Mouse (Mus musculus): ENCODE data around the gene Nomo1. TPM values are rescaled to one million over a fixed set of nuclear protein-coding genes. Genes with fewer than 3 reads are reported as not detected.

The Nomo1 gene
- polyA plus RNA-seq, 1 experiment from 2014 or later: 19.9 TPM

- H3K9ac ChIP-seq (replicated peaks): no peak overlapping the region
- peak overlapping the region; percentile 5; the same call in 1 of the 2 replicates for H3K4me3 ChIP-seq (ENCODE audit: low read depth, low read length)
- peak overlapping the region; percentile 40 for H3K4me2 ChIP-seq (ENCODE audit: low read depth, low read length)
- H3K36me3 ChIP-seq (replicated peaks; ENCODE audit: insufficient read depth, low read length): 0 out of 2 replicates have a peak, but pooled peaks cover 2% of the 10 kb centered on the region
- H3K4me1 ChIP-seq (ENCODE audit: insufficient read depth): peaks cover 16% of the 10 kb centered on the region; the same call in 1 of the 2 replicates
- H3K27me3 ChIP-seq (ENCODE audit: insufficient read depth, low read length): no peaks in the 10 kb centered on the region
- TF ChIP-seq EP300 (IDR thresholded peaks at IDR 0.05; ENCODE audit: low read depth) (peak; percentile 45; the same call in 1 of the 2 replicates), CTCF (IDR thresholded peaks at IDR 0.05; ENCODE audit: low read depth) (no peak)
- H3K9me3 ChIP-seq (ENCODE audit: low read length): no peaks in the 10 kb centered on the region
- ATAC-seq (peak; percentile 59), DNase-seq (peak; percentile 63)
- WGBS (ENCODE audit: insufficient replicate concordance): 61% methylated on average over 10 of the region's 10 CpGs
- H3K27ac ChIP-seq (ENCODE audit: low read depth): peak overlapping the region; percentile 93
Observed at GRCm38 (mm10) chr7:46028681-46029080, 4.8 kb upstream of the Nomo1 start.

GRCm38 (mm10) chr7:46029299-46030144 lies 4.0 kb upstream of the Nomo1 start:
- Histone ChIP-seq H3K4me1 (ENCODE audit: insufficient read depth) (peaks cover 21% of the 10 kb centered on the region), H3K9ac (replicated peaks) (peak overlapping the region; percentile 51), H3K27ac (ENCODE audit: low read depth) (peak overlapping the region; percentile 93), H3K9me3 (ENCODE audit: low read length) (no peaks in the 10 kb centered on the region), H3K4me2 (ENCODE audit: low read depth, low read length) (peak overlapping the region; percentile 48), H3K36me3 (replicated peaks; ENCODE audit: insufficient read depth, low read length) (0 out of 2 replicates have a peak, but pooled peaks cover 2% of the 10 kb centered on the region), H3K27me3 (ENCODE audit: insufficient read depth, low read length) (no peaks in the 10 kb centered on the region), H3K4me3 (ENCODE audit: low read depth, low read length) (peak overlapping the region; percentile 22)
- WGBS (ENCODE audit: insufficient replicate concordance): 60% methylated on average over 7 of the region's 9 CpGs
- no peak for DNase-seq
- ATAC-seq: peak; percentile 68
- TF ChIP-seq EP300 (IDR thresholded peaks at IDR 0.05; ENCODE audit: low read depth): no peak
- peak; percentile 20; the same call in 1 of the 2 replicates for TF ChIP-seq CTCF (IDR thresholded peaks at IDR 0.05; ENCODE audit: low read depth)

GRCm38 (mm10) chr7:46030145-46030488 lies 3.4 kb upstream of the Nomo1 start, which contains the start of gene Abcc6:
Gene Abcc6, minus strand, starts transcription at chr7:46030302.
- Histone ChIP-seq H3K36me3 (replicated peaks; ENCODE audit: insufficient read depth, low read length) (0 out of 2 replicates have a peak, but pooled peaks cover 2% of the 10 kb centered on the region), H3K9ac (replicated peaks) (peak within 1 kb of the TSS; percentile 51), H3K27ac (ENCODE audit: low read depth) (peak within 1 kb of the TSS; percentile 93), H3K4me1 (ENCODE audit: insufficient read depth) (peaks cover 26% of the 10 kb centered on the region), H3K4me2 (ENCODE audit: low read depth, low read length) (peak within 1 kb of the TSS; percentile 48), H3K27me3 (ENCODE audit: insufficient read depth, low read length) (no peaks in the 10 kb centered on the region), H3K9me3 (ENCODE audit: low read length) (no peaks in the 10 kb centered on the region), H3K4me3 (ENCODE audit: low read depth, low read length) (peak within 1 kb of the TSS; percentile 22)
- DNase-seq (peak; percentile 74), ATAC-seq (peak; percentile 77)
- TF ChIP-seq CTCF (IDR thresholded peaks at IDR 0.05; ENCODE audit: low read depth) (no peak), EP300 (IDR thresholded peaks at IDR 0.05; ENCODE audit: low read depth) (0 out of 2 replicates have a peak, but pooled peaks have one; percentile 11)
- WGBS (ENCODE audit: insufficient replicate concordance): 26% methylated on average over 11 of the region's 11 CpGs

- H3K9me3 ChIP-seq (ENCODE audit: low read length): no peaks in the 10 kb centered on the region
- peak overlapping the region; percentile 93 for H3K27ac ChIP-seq (ENCODE audit: low read depth)
- ATAC-seq (no peak), DNase-seq (no peak)
- H3K4me1 ChIP-seq (ENCODE audit: insufficient read depth): peaks cover 30% of the 10 kb centered on the region
- 22% methylated on average over 2 of the region's 2 CpGs for WGBS (ENCODE audit: insufficient replicate concordance)
- no peaks in the 10 kb centered on the region for H3K27me3 ChIP-seq (ENCODE audit: insufficient read depth, low read length)
- H3K36me3 ChIP-seq (replicated peaks; ENCODE audit: insufficient read depth, low read length): 0 out of 2 replicates have a peak, but pooled peaks cover 2% of the 10 kb centered on the region
- no peak overlapping the region for H3K9ac ChIP-seq (replicated peaks)
- peak overlapping the region; percentile 48 for H3K4me2 ChIP-seq (ENCODE audit: low read depth, low read length)
- H3K4me3 ChIP-seq (ENCODE audit: low read depth, low read length): no peak overlapping the region
- TF ChIP-seq CTCF (IDR thresholded peaks at IDR 0.05; ENCODE audit: low read depth): no peak
- no peak for TF ChIP-seq EP300 (IDR thresholded peaks at IDR 0.05; ENCODE audit: low read depth)
Observed at GRCm38 (mm10) chr7:46031075-46031474, 2.4 kb upstream of the Nomo1 start.

- Histone ChIP-seq H3K4me1 (ENCODE audit: insufficient read depth) (peaks cover 30% of the 10 kb centered on the region), H3K4me3 (ENCODE audit: low read depth, low read length) (peak overlapping the region; percentile 93), H3K4me2 (ENCODE audit: low read depth, low read length) (peak overlapping the region; percentile 99), H3K36me3 (replicated peaks; ENCODE audit: insufficient read depth, low read length) (peaks cover 7% of the 10 kb centered on the region), H3K9me3 (ENCODE audit: low read length) (no peaks in the 10 kb centered on the region), H3K27ac (ENCODE audit: low read depth) (peak overlapping the region; percentile 35; the same call in 1 of the 2 replicates), H3K9ac (replicated peaks) (peak overlapping the region; percentile 87), H3K27me3 (ENCODE audit: insufficient read depth, low read length) (no peaks in the 10 kb centered on the region)
- TF ChIP-seq CTCF (IDR thresholded peaks at IDR 0.05; ENCODE audit: low read depth) (no peak), EP300 (IDR thresholded peaks at IDR 0.05; ENCODE audit: low read depth) (no peak)
- DNase-seq (no peak), ATAC-seq (peak; percentile 1)
- WGBS (ENCODE audit: insufficient replicate concordance): under 1% methylated on average over 27 of the region's 35 CpGs
Observed at GRCm38 (mm10) chr7:46033870-46034337, 406 bp downstream of the Nomo1 start.

- Histone ChIP-seq H3K27ac (ENCODE audit: low read depth) (no peak overlapping the region), H3K36me3 (replicated peaks; ENCODE audit: insufficient read depth, low read length) (peaks cover 14% of the 10 kb centered on the region), H3K9me3 (ENCODE audit: low read length) (no peaks in the 10 kb centered on the region), H3K27me3 (ENCODE audit: insufficient read depth, low read length) (no peaks in the 10 kb centered on the region), H3K9ac (replicated peaks) (no peak overlapping the region), H3K4me2 (ENCODE audit: low read depth, low read length) (peak overlapping the region; percentile 99), H3K4me3 (ENCODE audit: low read depth, low read length) (peak overlapping the region; percentile 93), H3K4me1 (ENCODE audit: insufficient read depth) (peaks cover 30% of the 10 kb centered on the region)
- ATAC-seq (no peak), DNase-seq (no peak)
- no peak for TF ChIP-seq EP300 (IDR thresholded peaks at IDR 0.05; ENCODE audit: low read depth)
- TF ChIP-seq CTCF (IDR thresholded peaks at IDR 0.05; ENCODE audit: low read depth): no peak
- WGBS (ENCODE audit: insufficient replicate concordance): 41% methylated on average over 2 of the region's 2 CpGs
Observed at GRCm38 (mm10) chr7:46034991-46035390, 1.5 kb downstream of the Nomo1 start.

Data from liver, postnatal 0 days (tissue).